ENCODE assay signal across 8 mouse cellular contexts in genomic region chr15:36987211-36987877, GRCm38 (mm10). TPM values are rescaled to one million over a fixed set of nuclear protein-coding genes. Genes with fewer than 3 reads are reported as not detected.
A peak's percentile ranks its signal among the peaks of the same experiment; 100 is the strongest.
DNase-seq lines count a peak whose midpoint lies in the region; ATAC-seq and TF ChIP-seq lines count a peak whose summit lies in the region.

No protein-coding gene starts in this region.

- H3K27ac ChIP-seq in layer of hippocampus, adult 2 months, result peak overlapping the region; percentile 86
- peak overlapping the region; percentile 97 for H3K27ac ChIP-seq in heart, embryonic 12.5 days (ENCODE audit: poor library complexity, severe bottlenecking)
- H3K27ac ChIP-seq in liver, postnatal 0 days (ENCODE audit: low read depth), result 0 out of 2 replicates have a peak overlapping the region, but pooled peaks have one; percentile 58
- H3K27ac ChIP-seq in kidney, embryonic 15.5 days, result no peak overlapping the region

- ATAC-seq in heart, embryonic 12.5 days (ENCODE audit: insufficient number of reproducible peaks, low FRiP score), result peak; percentile 73; the same call in 1 of the 2 replicates
- ATAC-seq in liver, postnatal 0 days, result no peak
- no peak for ATAC-seq in kidney, embryonic 15.5 days (replicated peaks; ENCODE audit: low FRiP score)

- no peak for TF ChIP-seq CTCF in layer of hippocampus, adult 2 months (conservative IDR thresholded peaks at IDR 0.05)
- no peak for TF ChIP-seq CTCF in liver, postnatal 0 days (IDR thresholded peaks at IDR 0.05; ENCODE audit: low read depth)

- H3K4me1 ChIP-seq in heart, embryonic 12.5 days (replicated peaks), result peaks cover 70% of the 10 kb centered on the region
- peaks cover 20% of the 10 kb centered on the region for H3K4me1 ChIP-seq in liver, postnatal 0 days (ENCODE audit: insufficient read depth)
- peaks cover 35% of the 10 kb centered on the region for H3K4me1 ChIP-seq in kidney, embryonic 15.5 days

- 0 out of 2 replicates have a peak overlapping the region, but pooled peaks have one; percentile 55 for H3K9ac ChIP-seq in heart, embryonic 12.5 days
- H3K9ac ChIP-seq in liver, postnatal 0 days (replicated peaks), result no peak overlapping the region
- H3K9ac ChIP-seq in kidney, embryonic 15.5 days, result no peak overlapping the region

- DNase-seq in layer of hippocampus, adult 2 months (ENCODE audit: low spot score in 2 of 2), result no peak
- no peak for DNase-seq in layer of hippocampus, postnatal 25 days (ENCODE audit: extremely low spot score in 1 of 2, low spot score in 1 of 2)
- peak; percentile 90 for DNase-seq in brain, adult 2 months (ENCODE audit: low read depth, low spot score)
- DNase-seq in liver, postnatal 0 days, result no peak
- DNase-seq in urinary bladder, postnatal 25 days (ENCODE audit: low spot score), result no peak
- no peak for DNase-seq in layer of hippocampus, adult 9-10 months (ENCODE audit: low spot score)

- WGBS in heart, embryonic 12.5 days, result 29% methylated on average over 6 of the region's 6 CpGs
- WGBS in liver, postnatal 0 days (ENCODE audit: insufficient replicate concordance), result 47% methylated on average over 6 of the region's 6 CpGs
- WGBS in kidney, embryonic 15.5 days, result 58% methylated on average over 6 of the region's 6 CpGs

- no peak for TF ChIP-seq EP300 in liver, postnatal 0 days (IDR thresholded peaks at IDR 0.05; ENCODE audit: low read depth)

- H3K4me2 ChIP-seq in heart, embryonic 12.5 days, result peak overlapping the region; percentile 54
- H3K4me2 ChIP-seq in liver, postnatal 0 days (ENCODE audit: low read depth, low read length), result peak overlapping the region; percentile 24; the same call in 1 of the 2 replicates
- H3K4me2 ChIP-seq in kidney, embryonic 15.5 days, result no peak overlapping the region

- no peaks in the 10 kb centered on the region for H3K9me3 ChIP-seq in heart, embryonic 12.5 days (replicated peaks)
- no peaks in the 10 kb centered on the region for H3K9me3 ChIP-seq in liver, postnatal 0 days (ENCODE audit: low read length)
- H3K9me3 ChIP-seq in kidney, embryonic 15.5 days (replicated peaks), result no peaks in the 10 kb centered on the region

- no peak overlapping the region for H3K4me3 ChIP-seq in layer of hippocampus, adult 2 months
- no peak overlapping the region for H3K4me3 ChIP-seq in heart, embryonic 12.5 days
- no peak overlapping the region for H3K4me3 ChIP-seq in liver, postnatal 0 days (ENCODE audit: low read depth, low read length)
- no peak overlapping the region for H3K4me3 ChIP-seq in kidney, embryonic 15.5 days (replicated peaks)

- H3K36me3 ChIP-seq in heart, embryonic 12.5 days, result peaks cover 4% of the 10 kb centered on the region; the same call in 1 of the 2 replicates
- H3K36me3 ChIP-seq in liver, postnatal 0 days (replicated peaks; ENCODE audit: insufficient read depth, low read length), result 0 out of 2 replicates have a peak, but pooled peaks cover under 1% of the 10 kb centered on the region
- H3K36me3 ChIP-seq in kidney, embryonic 15.5 days, result no peaks in the 10 kb centered on the region

- H3K27me3 ChIP-seq in heart, embryonic 12.5 days (replicated peaks), result no peaks in the 10 kb centered on the region
- H3K27me3 ChIP-seq in liver, postnatal 0 days (ENCODE audit: insufficient read depth, low read length), result no peaks in the 10 kb centered on the region
- H3K27me3 ChIP-seq in kidney, embryonic 15.5 days, result no peaks in the 10 kb centered on the region

RNA-seq across cellular contexts. Expression of gene Zfp706, which starts 20.2 kb away (rescaled TPM):
- total RNA-seq in layer of hippocampus, adult 2 months (2021), result 100 to 1,000 TPM; 275 to 283 TPM
- 100 to 1,000 TPM; 290 to 309 TPM for total RNA-seq in layer of hippocampus, postnatal 25 days (2021)
- polyA plus RNA-seq in heart, embryonic 12.5 days (2016; fragmentation: Nextera tagmentation; extraction: Ambion mirVana), result 459 and 491 TPM in 2 replicates
- 234 and 251 TPM in 2 replicates for polyA plus RNA-seq in liver, postnatal 0 days (2015; fragmentation: Nextera tagmentation; extraction: Ambion mirVana)
- 428 and 495 TPM in 2 replicates for polyA plus RNA-seq in kidney, embryonic 15.5 days (2015; fragmentation: Nextera tagmentation; extraction: Ambion mirVana)
